Mouse (Mus musculus) midbrain, embryonic 14.5 days (tissue): ENCODE results near the gene Cetn2. TPM values are rescaled to one million over a fixed set of nuclear protein-coding genes. Genes with fewer than 3 reads are reported as not detected.

Experiments
- ATAC-seq: fragments of 200-750 bp; cut with Nextera tagmentation; 2 replicates; pipeline ENCODE4 v1.8.0; 2017; ENCODE audit warnings: moderate number of reproducible peaks, moderate library complexity; ENCODE audit not compliant: low FRiP score, low TSS enrichment
- DNase-seq: peaks from one replicate; pipeline ENCODE4 v3.0.0-alpha.2; 2015
- H3K27ac ChIP-seq: fragments of 300-500 bp; sonication (generic); replicated peaks from 2 replicates; pipeline ENCODE4 v1.5.1; 2014; ENCODE audit warnings: mild to moderate bottlenecking, low read depth, low read length, moderate library complexity
- H3K27me3 ChIP-seq: fragments of 300-500 bp; sonication (generic); 2 replicates; pipeline ENCODE4 v1.6.1; 2014; ENCODE audit warnings: low read length, control low read depth, mixed read lengths; ENCODE audit not compliant: control insufficient read depth, insufficient read depth
- H3K36me3 ChIP-seq: fragments of 300-500 bp; sonication (generic); 2 replicates; pipeline ENCODE4 v1.6.1; 2014; ENCODE audit warnings: low read length, control low read depth; ENCODE audit not compliant: control insufficient read depth, insufficient read depth
- H3K4me1 ChIP-seq: fragments of 300-500 bp; sonication (generic); 2 replicates; pipeline ENCODE4 v1.6.1; 2014; ENCODE audit warnings: mild to moderate bottlenecking, antibody characterized with exemption, low read length, control low read depth; ENCODE audit not compliant: control insufficient read depth, insufficient read depth
- H3K4me2 ChIP-seq: fragments of 300-500 bp; sonication (generic); 2 replicates; pipeline ENCODE4 v1.6.1; 2014; ENCODE audit warnings: mild to moderate bottlenecking, low read length, moderate library complexity
- H3K4me3 ChIP-seq: fragments of 300-500 bp; sonication (generic); replicated peaks from 2 replicates; pipeline ENCODE4 v1.5.1; 2014; ENCODE audit warnings: low read depth, low read length
- H3K9ac ChIP-seq: fragments of 300-500 bp; sonication (generic); replicated peaks from 2 replicates; pipeline ENCODE4 v1.6.1; 2014; ENCODE audit warnings: mild to moderate bottlenecking, low read length, moderate library complexity
- H3K9me3 ChIP-seq: fragments of 300-500 bp; sonication (generic); 2 replicates; pipeline ENCODE4 v1.6.1; 2016; ENCODE audit warnings: low read length, control low read depth, mixed read lengths; ENCODE audit not compliant: control insufficient read depth
- WGBS: fragments of 180-500 bp; shearing (Covaris S2); extraction: QIAGEN DNeasy Blood & Tissue Kit; methylation state at CpG from one replicate; pipeline ENCODE4 v1.1.7; 2014; 5-methylcytosine and 5-hydroxymethylcytosine counted together
- polyA plus RNA-seq: library from polyadenylated mRNA; unstranded; fragments of >200 nt; fragmentation: Nextera tagmentation; extraction: Ambion mirVana; gene quantifications from 2 replicates; pipeline ENCODE4 v1.2.1, GENCODE M21; 2014

Cetn2 gene
- polyA plus RNA-seq, result 83.7 and 85.9 TPM in 2 replicates

- Histone ChIP-seq H3K9me3 (no peaks in the 10 kb centered on the region), H3K36me3 (0 out of 2 replicates have a peak, but pooled peaks cover 3% of the 10 kb centered on the region), H3K4me3 (peak within 1 kb of the TSS; percentile 49), H3K27me3 (no peaks in the 10 kb centered on the region), H3K4me2 (peak within 1 kb of the TSS; percentile 61), H3K9ac (peak within 1 kb of the TSS; percentile 43), H3K4me1 (no peaks in the 10 kb centered on the region), H3K27ac (peak within 1 kb of the TSS; percentile 77)
- 19% methylated on average over 41 of the region's 41 CpGs for WGBS
- ATAC-seq, result peak; percentile 97
- DNase-seq, result peak; percentile 93
Measured at GRCm38 (mm10) chrX:72917884-72918681, at the start of gene Cetn2, which contains the start of gene Nsdhl. TSS of gene Cetn2 (minus strand) at chrX:72918411. TSS of gene Nsdhl (plus strand) at chrX:72918557.

- no peak for ATAC-seq
- no peak for DNase-seq
- Histone ChIP-seq H3K36me3 (no peaks in the 10 kb centered on the region), H3K9me3 (no peaks in the 10 kb centered on the region), H3K27ac (no peak overlapping the region), H3K4me2 (no peak overlapping the region), H3K4me3 (no peak overlapping the region), H3K27me3 (no peaks in the 10 kb centered on the region), H3K4me1 (no peaks in the 10 kb centered on the region), H3K9ac (no peak overlapping the region)
- 71% methylated on average over 3 of the region's 3 CpGs for WGBS
Measured at GRCm38 (mm10) chrX:72962743-72963142, 44.5 kb upstream of the Cetn2 start.

GRCm38 (mm10) chrX:72961511-72961910 lies 43.3 kb upstream of the Cetn2 start:
- no peaks in the 10 kb centered on the region for H3K27me3 ChIP-seq

GRCm38 (mm10) chrX:72960431-72960830 lies 42.2 kb upstream of the Cetn2 start:
- H3K9ac ChIP-seq, result no peak overlapping the region
- H3K27ac ChIP-seq, result no peak overlapping the region
- H3K4me1 ChIP-seq, result no peaks in the 10 kb centered on the region
- ATAC-seq (no peak), DNase-seq (peak; percentile 10)
- WGBS, result 82% methylated on average over 4 of the region's 4 CpGs
- H3K27me3 ChIP-seq, result no peaks in the 10 kb centered on the region
- H3K36me3 ChIP-seq, result peaks cover 7% of the 10 kb centered on the region
- no peak overlapping the region for H3K4me3 ChIP-seq
- no peaks in the 10 kb centered on the region for H3K9me3 ChIP-seq
- H3K4me2 ChIP-seq, result no peak overlapping the region

More at GRCm38 (mm10) chrX:72961511-72961910, 43.3 kb upstream of the Cetn2 start:
- whole genome bisulfite sequencing, result 66% methylated on average over 3 of the region's 3 CpGs
- no peaks in the 10 kb centered on the region for H3K4me1 ChIP-seq
- no peaks in the 10 kb centered on the region for H3K9me3 ChIP-seq
- H3K4me3 ChIP-seq, result no peak overlapping the region
- no peak for ATAC-seq
- H3K9ac ChIP-seq, result no peak overlapping the region
- no peak for DNase-seq
- H3K27ac ChIP-seq, result no peak overlapping the region
- no peaks in the 10 kb centered on the region for H3K36me3 ChIP-seq
- no peak overlapping the region for H3K4me2 ChIP-seq

GRCm38 (mm10) chrX:72956486-72956885 lies 38.3 kb upstream of the Cetn2 start:
- Histone ChIP-seq H3K9me3 (no peaks in the 10 kb centered on the region), H3K4me1 (no peaks in the 10 kb centered on the region), H3K36me3 (peaks cover 18% of the 10 kb centered on the region), H3K4me3 (no peak overlapping the region), H3K27me3 (no peaks in the 10 kb centered on the region), H3K4me2 (no peak overlapping the region), H3K27ac (no peak overlapping the region), H3K9ac (no peak overlapping the region)
- 92% methylated on average over 4 of the region's 4 CpGs for WGBS
- DNase-seq (no peak), ATAC-seq (no peak)

GRCm38 (mm10) chrX:72953464-72953863 lies 35.3 kb upstream of the Cetn2 start:
- H3K4me3 ChIP-seq, result no peak overlapping the region
- 79% methylated on average over 4 of the region's 4 CpGs for WGBS
- peaks cover 25% of the 10 kb centered on the region for H3K36me3 ChIP-seq
- DNase-seq (no peak), ATAC-seq (no peak)
- H3K4me1 ChIP-seq, result no peaks in the 10 kb centered on the region
- no peak overlapping the region for H3K4me2 ChIP-seq
- H3K27ac ChIP-seq, result no peak overlapping the region
- H3K9me3 ChIP-seq, result no peaks in the 10 kb centered on the region
- no peaks in the 10 kb centered on the region for H3K27me3 ChIP-seq
- no peak overlapping the region for H3K9ac ChIP-seq

- no peaks in the 10 kb centered on the region for H3K9me3 ChIP-seq
- H3K4me1 ChIP-seq, result no peaks in the 10 kb centered on the region
- no peak overlapping the region for H3K27ac ChIP-seq
- DNase-seq, result no peak
- H3K27me3 ChIP-seq, result no peaks in the 10 kb centered on the region
- 80% methylated on average over 2 of the region's 2 CpGs for WGBS
- no peak overlapping the region for H3K4me3 ChIP-seq
- no peak overlapping the region for H3K9ac ChIP-seq
- H3K36me3 ChIP-seq, result 0 out of 2 replicates have a peak, but pooled peaks cover 1% of the 10 kb centered on the region
- ATAC-seq, result no peak
- H3K4me2 ChIP-seq, result no peak overlapping the region
Measured at GRCm38 (mm10) chrX:72921391-72921790, 3.2 kb upstream of the Cetn2 start.

- peak overlapping the region; percentile 77 for H3K27ac ChIP-seq
- peak overlapping the region; percentile 49 for H3K4me3 ChIP-seq
- H3K9me3 ChIP-seq, result no peaks in the 10 kb centered on the region
- no peak; the same call in 1 of the 2 replicates for ATAC-seq
- no peaks in the 10 kb centered on the region for H3K4me1 ChIP-seq
- H3K4me2 ChIP-seq, result peak overlapping the region; percentile 61
- 16% methylated on average over 6 of the region's 6 CpGs for WGBS
- no peaks in the 10 kb centered on the region for H3K27me3 ChIP-seq
- DNase-seq, result peak; percentile 15
- 0 out of 2 replicates have a peak, but pooled peaks cover 3% of the 10 kb centered on the region for H3K36me3 ChIP-seq
- peak overlapping the region; percentile 43 for H3K9ac ChIP-seq
Measured at GRCm38 (mm10) chrX:72918682-72919059, 460 bp upstream of the Cetn2 start.

GRCm38 (mm10) chrX:72911611-72912010 lies 6.6 kb downstream of the Cetn2 start:
- WGBS, result 90% methylated on average over 1 of the region's 1 CpGs
- H3K9me3 ChIP-seq, result no peaks in the 10 kb centered on the region
- H3K9ac ChIP-seq, result no peak overlapping the region
- no peak for DNase-seq
- no peaks in the 10 kb centered on the region for H3K4me1 ChIP-seq
- no peak overlapping the region for H3K4me2 ChIP-seq
- H3K27me3 ChIP-seq, result no peaks in the 10 kb centered on the region
- ATAC-seq, result no peak
- 0 out of 2 replicates have a peak, but pooled peaks cover 3% of the 10 kb centered on the region for H3K36me3 ChIP-seq
- H3K4me3 ChIP-seq, result no peak overlapping the region
- no peak overlapping the region for H3K27ac ChIP-seq
